Mouse (Mus musculus) E14TG2a.4 (cell line): ENCODE measurements around the gene Phf24.

ENCODE experiments used
- CTCF ChIP-seq: conservative IDR thresholded peaks from 2 replicates; pipeline ENCODE4 v1.5.1; 2014; ENCODE audit warnings: low read length
- NANOG ChIP-seq: IDR thresholded peaks from 2 replicates; pipeline ENCODE4 v1.6.1; 2014; ENCODE audit warnings: borderline replicate concordance, low read length, mixed read lengths
- POU5F1 ChIP-seq: IDR thresholded peaks from 2 replicates; pipeline ENCODE4 v1.6.1; 2014; ENCODE audit warnings: low read length, borderline replicate concordance

- no peak for TF ChIP-seq CTCF
- TF ChIP-seq POU5F1: no peak
- TF ChIP-seq NANOG: no peak
Measured at GRCm38 (mm10) chr4:42951206-42952195, 35.0 kb downstream of the Phf24 start.
